Mouse (Mus musculus) forebrain, postnatal 0 days (tissue): Measurements from ENCODE around the gene Clca3b. TPM values are rescaled to one million over a fixed set of nuclear protein-coding genes. Genes with fewer than 3 reads are reported as not detected.

Experiments used
- ATAC-seq: fragments of 200-750 bp; cut with Nextera tagmentation; 2 replicates; pipeline ENCODE4 v1.8.0; 2017; ENCODE audit warnings: mild to moderate bottlenecking, moderate library complexity
- DNase-seq: peaks from one replicate; pipeline ENCODE4 v3.0.0-alpha.2; 2015
- H3K27ac ChIP-seq: fragments of 300-500 bp; sonication (generic); 2 replicates; pipeline ENCODE4 v1.5.1; 2014; ENCODE audit warnings: low read depth, mild to moderate bottlenecking, antibody characterized with exemption, low read length, moderate library complexity, mixed read lengths
- H3K27me3 ChIP-seq: fragments of 300-500 bp; sonication (generic); 2 replicates; pipeline ENCODE4 v1.6.1; 2014; ENCODE audit warnings: mild to moderate bottlenecking, low read length, mixed read lengths; ENCODE audit not compliant: insufficient read depth
- H3K36me3 ChIP-seq: fragments of 300-500 bp; sonication (generic); 2 replicates; pipeline ENCODE4 v1.6.1; 2014; ENCODE audit warnings: mild to moderate bottlenecking, moderate library complexity; ENCODE audit not compliant: insufficient read depth
- H3K4me1 ChIP-seq: fragments of 300-500 bp; sonication (generic); 2 replicates; pipeline ENCODE4 v1.6.1; 2014; ENCODE audit warnings: antibody characterized with exemption; ENCODE audit not compliant: insufficient read depth
- H3K4me2 ChIP-seq: fragments of 300-500 bp; sonication (generic); 2 replicates; pipeline ENCODE4 v1.6.1; 2014; ENCODE audit warnings: low read depth, mild to moderate bottlenecking, moderate library complexity
- H3K4me3 ChIP-seq: fragments of 300-500 bp; sonication (generic); 2 replicates; pipeline ENCODE4 v1.5.1; 2014; ENCODE audit warnings: low read depth, low read length, mixed read lengths
- H3K9ac ChIP-seq: fragments of 300-500 bp; sonication (generic); 2 replicates; pipeline ENCODE4 v1.6.1; 2014; ENCODE audit warnings: mild to moderate bottlenecking
- H3K9me3 ChIP-seq: fragments of 300-500 bp; sonication (generic); 2 replicates; pipeline ENCODE4 v1.6.1; 2016; ENCODE audit warnings: low read length
- CTCF ChIP-seq: sonication (generic); IDR thresholded peaks from 2 replicates; pipeline ENCODE4 v1.5.1; 2016; ENCODE audit warnings: antibody characterized with exemption, control low read depth, low read depth
- WGBS: fragments of 180-500 bp; shearing (Covaris S2); extraction: QIAGEN DNeasy Blood & Tissue Kit; methylation state at CpG from one replicate; pipeline ENCODE4 v1.1.7; 2014; 5-methylcytosine and 5-hydroxymethylcytosine counted together
- polyA plus RNA-seq: library from polyadenylated mRNA; unstranded; fragments of >200 nt; fragmentation: Nextera tagmentation; extraction: Ambion mirVana; gene quantifications from 2 replicates; pipeline ENCODE4 v1.2.1, GENCODE M21; 2015
- total RNA-seq: library from RNA; depleted of rRNA; stranded (reverse); fragments of >200 nt; gene quantifications from 2 replicates; pipeline ENCODE4 v1.2.3, GENCODE M21; 2014; rRNA removed

Gene Clca3b
- total and polyA plus RNA-seq, 2 experiments from 2014 or later = not detected

- Histone ChIP-seq H3K27ac (no peak overlapping the region), H3K9ac (no peak overlapping the region), H3K9me3 (no peaks in the 10 kb centered on the region), H3K4me2 (no peak overlapping the region), H3K27me3 (no peaks in the 10 kb centered on the region), H3K36me3 (no peaks in the 10 kb centered on the region), H3K4me1 (no peaks in the 10 kb centered on the region), H3K4me3 (no peak overlapping the region)
- no peak for ATAC-seq
- WGBS = 39% methylated on average over 8 of the region's 8 CpGs
- TF ChIP-seq CTCF = peak; percentile 16; the same call in 1 of the 2 replicates
- peak; percentile 5 for DNase-seq
Measured at GRCm38 (mm10) chr3:144801861-144802260, 47.3 kb downstream of the Clca3b start.

DNA sequence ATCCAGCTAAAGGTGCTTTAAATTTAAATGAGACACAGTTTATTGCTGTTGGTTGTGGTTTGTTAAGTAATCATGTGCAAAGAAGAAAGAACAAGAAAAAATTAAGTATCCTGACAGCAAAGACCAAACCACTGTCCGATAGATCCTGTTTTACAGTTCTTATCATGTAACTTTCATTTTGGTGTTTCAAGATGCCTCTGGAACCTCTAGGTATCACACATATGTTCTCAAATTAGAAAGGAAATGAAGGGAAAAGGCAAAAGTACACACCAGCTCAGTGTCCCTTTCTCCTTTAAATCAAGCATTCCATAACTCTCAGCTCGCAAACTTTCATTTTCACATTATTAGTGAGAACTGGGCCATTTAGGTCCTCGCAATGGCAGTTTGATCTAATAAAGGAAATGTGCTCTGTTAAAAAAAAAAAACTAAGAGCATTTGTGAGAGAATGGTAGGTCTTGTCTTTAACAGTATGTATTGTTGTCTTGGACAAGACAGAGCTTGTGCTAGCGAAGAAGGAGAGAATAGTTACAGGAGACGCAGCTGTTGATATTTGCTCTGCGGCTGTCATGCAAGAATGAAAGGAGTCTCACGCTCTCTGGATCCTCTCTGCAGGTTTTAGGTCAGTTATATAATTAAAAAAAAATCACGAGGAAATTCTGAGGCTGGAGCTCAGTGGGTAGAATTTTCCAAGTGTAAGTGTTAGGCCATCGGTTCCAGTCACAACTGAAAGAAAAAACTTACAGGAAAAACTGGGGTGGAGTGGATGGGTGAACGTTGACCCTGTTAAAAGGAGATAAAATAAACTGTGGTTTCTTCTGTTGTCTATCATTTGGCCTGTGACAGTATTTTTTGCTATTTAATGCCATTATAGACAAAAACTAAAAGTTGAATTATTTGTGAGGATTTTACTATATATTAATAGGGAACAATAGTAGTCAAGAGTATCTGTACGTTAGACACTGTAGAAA is 63.7 kb downstream of the Clca3b start:
- H3K27me3 ChIP-seq = no peaks in the 10 kb centered on the region
- H3K4me3 ChIP-seq = no peak overlapping the region
- no peak overlapping the region for H3K4me2 ChIP-seq
- ATAC-seq (no peak), DNase-seq (no peak)
- H3K27ac ChIP-seq = no peak overlapping the region
- no peaks in the 10 kb centered on the region for H3K9me3 ChIP-seq
- WGBS = 84% methylated on average over 11 of the region's 11 CpGs
- H3K9ac ChIP-seq = no peak overlapping the region
- TF ChIP-seq CTCF = no peak
- no peaks in the 10 kb centered on the region for H3K4me1 ChIP-seq
- no peaks in the 10 kb centered on the region for H3K36me3 ChIP-seq

Other genes with a start within 250 kb of the Clca3b start
- gene Sh3glb1, start 129.0 kb downstream of the Clca3b start, total RNA-seq = 103 and 118 TPM in 2 replicates
- gene Sh3glb1, start 129.0 kb downstream of the Clca3b start, polyA plus RNA-seq = 104 and 128 TPM in 2 replicates
- gene Clca3a1, start 88.4 kb downstream of the Clca3b start, total RNA-seq = 0.92 and 1.2 TPM in 2 replicates
- 0.93 and 1.4 TPM in 2 replicates for gene Clca3a1, start 88.4 kb downstream of the Clca3b start, polyA plus RNA-seq
- 0.33 and 0.54 TPM in 2 replicates for gene Clca3a2, start 29.9 kb downstream of the Clca3b start, total RNA-seq
- gene Clca3a2, start 29.9 kb downstream of the Clca3b start, polyA plus RNA-seq = 0.06 and 0.42 TPM in 2 replicates
- gene Clca4b, start 83.2 kb upstream of the Clca3b start, total RNA-seq = not detected in 2 replicates
- gene Clca4b, start 83.2 kb upstream of the Clca3b start, polyA plus RNA-seq = not detected in 2 replicates
- gene Clca4a, start 125.7 kb upstream of the Clca3b start, total RNA-seq = not detected in 2 replicates
- gene Clca4a, start 125.7 kb upstream of the Clca3b start, polyA plus RNA-seq = not detected in 2 replicates
- gene Clca1, start 183.4 kb upstream of the Clca3b start, total RNA-seq = not detected in 2 replicates
- gene Clca1, start 183.4 kb upstream of the Clca3b start, polyA plus RNA-seq = not detected in 2 replicates